Mouse (Mus musculus) small intestine, adult 2 months (tissue): Measurements from ENCODE around the gene Slc6a5. TPM values are rescaled to one million over a fixed set of nuclear protein-coding genes. Genes with fewer than 3 reads are reported as not detected.

Experiments
- H3K27ac ChIP-seq: fragments of 200-500 bp; 2 replicates; pipeline ENCODE4 v1.5.1; 2012; ENCODE audit warnings: low read depth, low read length, control low read depth, inconsistent platforms; ENCODE audit not compliant: insufficient read depth
- H3K27me3 ChIP-seq: fragments of 200-500 bp; 2 replicates; pipeline ENCODE4 v1.6.1; 2012; ENCODE audit warnings: mild to moderate bottlenecking, moderate library complexity, low read length, inconsistent platforms; ENCODE audit not compliant: control insufficient read depth, insufficient read depth
- H3K36me3 ChIP-seq: fragments of 200-500 bp; 2 replicates; pipeline ENCODE4 v1.6.1; 2012; ENCODE audit warnings: mild to moderate bottlenecking, low read length, control low read depth, inconsistent platforms; ENCODE audit not compliant: control insufficient read depth, insufficient read depth
- H3K4me1 ChIP-seq: fragments of 200-500 bp; 2 replicates; pipeline ENCODE4 v1.6.1; 2012; ENCODE audit warnings: low read length, inconsistent platforms, mixed read lengths; ENCODE audit not compliant: control insufficient read depth, insufficient read depth, insufficient read length
- H3K4me3 ChIP-seq: fragments of 200-500 bp; 2 replicates; pipeline ENCODE4 v1.5.1; 2012; ENCODE audit warnings: low read depth, mild to moderate bottlenecking, control low read depth, inconsistent platforms, low read length, moderate library complexity
- CTCF ChIP-seq: fragments of 200-500 bp; IDR thresholded peaks from 2 replicates; pipeline ENCODE4 v1.5.1; 2012; ENCODE audit warnings: low read depth, mild to moderate bottlenecking, control low read depth, inconsistent platforms, low read length, moderate library complexity, mixed read lengths; ENCODE audit not compliant: insufficient replicate concordance, insufficient read length; ENCODE audit errors: extremely low read depth
- POLR2A ChIP-seq: fragments of 200-500 bp; IDR thresholded peaks from 2 replicates; pipeline ENCODE4 v1.6.1; 2012; ENCODE audit warnings: low read depth, mild to moderate bottlenecking, control low read depth, inconsistent platforms, low read length, moderate library complexity
- WGBS: fragments of 180-500 bp; shearing (Covaris S2); methylation state at CpG from one replicate; pipeline ENCODE4 v1.1.7; 2018; 5-methylcytosine and 5-hydroxymethylcytosine counted together
- polyA plus RNA-seq: library from polyadenylated mRNA; depleted of rRNA; stranded (reverse); fragments of >200 nt; gene quantifications from 2 replicates; pipeline ENCODE4 v1.2.3, GENCODE M21; 2012

Gene Slc6a5
- polyA plus RNA-seq, 1 experiment: not detected

- H3K4me1 ChIP-seq: no peaks in the 10 kb centered on the region
- 49% methylated on average over 9 of the region's 9 CpGs for WGBS
- peaks cover 6% of the 10 kb centered on the region for H3K27me3 ChIP-seq
- H3K4me3 ChIP-seq: no peak overlapping the region
- TF ChIP-seq POLR2A (no peak), CTCF (no peak)
- H3K27ac ChIP-seq: no peak overlapping the region
- no peaks in the 10 kb centered on the region for H3K36me3 ChIP-seq
Observed at GRCm38 (mm10) chr7:49902003-49902552, 7.9 kb upstream of the Slc6a5 start.

DNA sequence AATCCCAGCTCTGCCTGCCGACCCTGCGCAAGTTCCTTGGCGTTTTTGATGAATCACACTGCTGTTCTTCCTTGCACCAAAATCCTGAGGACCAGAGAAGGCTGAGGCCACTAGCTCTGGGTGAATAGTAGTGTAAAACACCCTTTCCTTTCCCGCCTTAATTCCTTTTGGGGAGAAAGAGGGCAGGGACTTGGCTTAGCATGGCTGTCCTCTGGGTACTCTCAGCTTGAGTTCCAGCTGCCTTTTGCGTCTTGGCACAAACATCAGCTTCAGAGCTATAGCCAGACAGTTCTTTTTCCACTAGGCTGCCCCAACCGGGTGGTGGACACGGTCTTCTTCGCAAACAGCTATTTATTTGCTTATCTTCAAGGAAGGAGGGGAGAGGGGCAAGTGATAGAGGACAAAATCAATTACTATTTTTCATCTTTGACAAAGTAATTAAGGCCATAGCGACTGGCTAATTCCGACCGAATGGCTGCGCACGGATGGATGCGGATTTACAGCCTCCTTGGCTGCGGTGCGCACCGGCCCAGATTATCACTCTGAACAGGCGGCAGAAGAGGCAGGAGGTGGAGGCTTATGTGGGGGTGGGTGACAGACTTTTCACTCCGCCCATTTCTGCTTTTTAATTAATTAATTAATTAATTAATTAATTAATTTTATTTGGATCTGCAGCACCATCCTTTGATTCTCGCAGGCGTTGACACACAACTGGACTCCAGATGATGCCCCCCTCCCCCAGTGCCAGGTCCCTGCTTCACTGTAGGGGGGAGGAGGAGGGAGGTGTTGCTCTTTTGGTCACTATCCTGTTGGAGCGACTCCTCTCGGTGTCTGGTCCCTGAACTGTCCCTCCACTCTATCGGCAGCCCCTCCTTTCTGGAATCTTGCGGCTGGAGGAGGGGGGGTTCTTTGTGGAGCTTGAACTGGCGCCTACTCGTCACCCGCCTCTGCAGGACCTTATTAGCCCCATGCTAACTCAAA is 2.5 kb upstream of the Slc6a5 start:
- WGBS: 8% methylated on average over 28 of the region's 28 CpGs
- Histone ChIP-seq H3K4me3 (no peak overlapping the region), H3K36me3 (no peaks in the 10 kb centered on the region), H3K27me3 (peaks cover 53% of the 10 kb centered on the region), H3K4me1 (peaks cover 4% of the 10 kb centered on the region; the same call in 1 of the 2 replicates), H3K27ac (no peak overlapping the region)
- TF ChIP-seq CTCF (no peak), POLR2A (no peak)

DNA sequence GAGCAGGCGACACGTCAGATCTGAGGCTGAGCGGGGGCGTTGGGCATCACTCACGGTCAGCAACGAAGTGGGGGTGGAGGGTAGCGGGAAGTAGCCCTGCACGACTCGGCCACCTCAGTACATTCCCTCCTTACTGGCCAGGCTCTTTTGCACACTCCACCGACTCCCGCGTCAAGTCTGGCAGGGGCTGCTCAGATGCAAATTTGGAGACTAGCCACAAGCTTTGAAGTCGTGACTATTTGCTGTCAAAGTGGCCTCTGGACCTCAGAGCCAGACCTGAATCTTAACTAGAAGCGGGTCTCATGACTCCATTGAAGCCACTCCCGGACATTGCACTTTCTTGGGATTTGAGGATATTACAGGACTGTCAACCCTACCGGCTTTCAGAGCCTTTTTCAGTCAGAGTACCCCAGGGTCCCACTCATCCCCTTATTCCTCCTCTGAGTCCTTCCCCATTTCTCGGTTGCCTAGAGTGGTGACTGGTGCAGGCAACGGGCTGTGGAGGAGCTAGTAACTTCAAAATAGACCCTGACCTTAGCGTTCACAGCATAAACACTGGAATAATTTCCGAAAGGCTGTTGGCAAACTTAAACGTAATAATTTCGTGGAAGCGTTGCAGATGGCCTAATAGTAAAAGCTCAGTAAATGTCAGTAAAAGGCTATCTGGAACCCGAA is 1.6 kb upstream of the Slc6a5 start:
- Histone ChIP-seq H3K4me3 (no peak overlapping the region), H3K27me3 (peaks cover 59% of the 10 kb centered on the region), H3K36me3 (no peaks in the 10 kb centered on the region), H3K27ac (no peak overlapping the region), H3K4me1 (peaks cover 4% of the 10 kb centered on the region; the same call in 1 of the 2 replicates)
- 4% methylated on average over 24 of the region's 24 CpGs for WGBS
- no peak for TF ChIP-seq POLR2A
- no peak for TF ChIP-seq CTCF

DNA sequence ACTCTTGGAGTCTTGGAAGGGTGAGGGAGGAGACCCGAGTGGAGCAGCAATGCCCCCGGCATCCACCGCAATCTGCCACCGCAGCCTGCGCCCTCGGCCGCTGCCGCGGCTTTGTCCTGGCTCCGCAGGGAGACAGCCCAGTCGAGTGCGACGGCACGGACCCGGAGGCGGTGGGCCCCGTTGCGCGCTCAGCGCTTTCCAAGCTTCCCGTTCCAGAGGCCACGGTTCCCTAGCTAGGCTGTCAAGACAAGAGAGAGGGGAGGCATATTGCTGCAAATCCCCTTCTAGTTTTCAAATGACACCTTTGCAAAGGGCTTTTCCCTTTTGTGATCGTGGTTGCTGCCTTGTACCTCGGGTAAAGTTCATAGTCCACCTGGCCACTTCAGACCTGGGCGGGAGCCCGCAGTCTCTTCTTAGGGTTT is 945 bp upstream of the Slc6a5 start:
- peaks cover 59% of the 10 kb centered on the region for H3K27me3 ChIP-seq
- TF ChIP-seq POLR2A: no peak
- TF ChIP-seq CTCF: no peak

GRCm38 (mm10) chr7:49910361-49910760 is 415 bp downstream of the Slc6a5 start:
- H3K4me3 ChIP-seq: no peak overlapping the region
- WGBS: 5% methylated on average over 16 of the region's 16 CpGs
- H3K27ac ChIP-seq: no peak overlapping the region
- peaks cover 4% of the 10 kb centered on the region; the same call in 1 of the 2 replicates for H3K4me1 ChIP-seq
- H3K27me3 ChIP-seq: peaks cover 71% of the 10 kb centered on the region
- no peaks in the 10 kb centered on the region for H3K36me3 ChIP-seq
- TF ChIP-seq POLR2A (no peak), CTCF (no peak)

More for the DNA sequence above, 945 bp upstream of the Slc6a5 start:
- Histone ChIP-seq H3K4me1 (peaks cover 4% of the 10 kb centered on the region; the same call in 1 of the 2 replicates), H3K27ac (no peak overlapping the region), H3K36me3 (no peaks in the 10 kb centered on the region), H3K4me3 (no peak overlapping the region; the same call in 1 of the 2 replicates)
- WGBS: 4% methylated on average over 26 of the region's 26 CpGs

- TF ChIP-seq POLR2A: no peak
- TF ChIP-seq CTCF: no peak
- H3K36me3 ChIP-seq: no peaks in the 10 kb centered on the region
- H3K27me3 ChIP-seq: peaks cover 73% of the 10 kb centered on the region
- whole genome bisulfite sequencing: 7% methylated on average over 23 of the region's 23 CpGs
- H3K4me3 ChIP-seq: no peak overlapping the region
- peaks cover 4% of the 10 kb centered on the region; the same call in 1 of the 2 replicates for H3K4me1 ChIP-seq
- H3K27ac ChIP-seq: no peak overlapping the region
Observed at GRCm38 (mm10) chr7:49911147-49911946, 1.4 kb downstream of the Slc6a5 start.
